Mouse (Mus musculus) midbrain, embryonic 11.5 days (tissue): ENCODE data around the gene Vstm2l. TPM values are rescaled to one million over a fixed set of nuclear protein-coding genes. Genes with fewer than 3 reads are reported as not detected.

Source experiments
- ATAC-seq: fragments of 200-750 bp; cut with Nextera tagmentation; 2 replicates; pipeline ENCODE4 v1.8.0; 2017; ENCODE audit warnings: moderate TSS enrichment, moderate library complexity; ENCODE audit not compliant: low FRiP score
- DNase-seq: peaks from one replicate; pipeline ENCODE4 v3.0.0; 2015; ENCODE audit warnings: low spot score; ENCODE audit errors: missing footprints
- H3K27ac ChIP-seq: fragments of 300-500 bp; sonication (generic); 2 replicates; pipeline ENCODE4 v1.5.1; 2014; ENCODE audit warnings: low read depth, low read length
- H3K27me3 ChIP-seq: fragments of 300-500 bp; sonication (generic); 2 replicates; pipeline ENCODE4 v1.6.1; 2014; ENCODE audit warnings: mild to moderate bottlenecking, low read length, moderate library complexity, mixed read lengths; ENCODE audit not compliant: control insufficient read depth, insufficient read depth
- H3K36me3 ChIP-seq: fragments of 300-500 bp; sonication (generic); 2 replicates; pipeline ENCODE4 v1.6.1; 2014; ENCODE audit warnings: mild to moderate bottlenecking, low read length, moderate library complexity, mixed read lengths; ENCODE audit not compliant: control insufficient read depth, insufficient read depth
- H3K4me1 ChIP-seq: fragments of 300-500 bp; sonication (generic); 2 replicates; pipeline ENCODE4 v1.6.1; 2014; ENCODE audit warnings: low read length; ENCODE audit not compliant: control insufficient read depth, insufficient read depth
- H3K4me2 ChIP-seq: fragments of 300-500 bp; sonication (generic); 2 replicates; pipeline ENCODE4 v1.6.1; 2014; ENCODE audit warnings: mild to moderate bottlenecking, moderate library complexity
- H3K4me3 ChIP-seq: fragments of 300-500 bp; sonication (generic); 2 replicates; pipeline ENCODE4 v1.5.1; 2014; ENCODE audit warnings: low read depth, low read length
- H3K9ac ChIP-seq: fragments of 300-500 bp; sonication (generic); 2 replicates; pipeline ENCODE4 v1.6.1; 2014; ENCODE audit warnings: low read length
- H3K9me3 ChIP-seq: fragments of 300-500 bp; sonication (generic); 2 replicates; pipeline ENCODE4 v1.6.1; 2016; ENCODE audit warnings: low read length; ENCODE audit not compliant: control insufficient read depth
- WGBS: fragments of 180-500 bp; shearing (Covaris S2); extraction: QIAGEN DNeasy Blood & Tissue Kit; methylation state at CpG from one replicate; pipeline ENCODE4 v1.1.7; 2014; 5-methylcytosine and 5-hydroxymethylcytosine counted together
- polyA plus RNA-seq: library from polyadenylated mRNA; unstranded; fragments of >200 nt; fragmentation: Nextera tagmentation; extraction: Ambion mirVana; gene quantifications from 2 replicates; pipeline ENCODE4 v1.2.1, GENCODE M21; 2014

Vstm2l gene
- polyA plus RNA-seq, 1 experiment from 2014 or later = 3.5 TPM

DNA sequence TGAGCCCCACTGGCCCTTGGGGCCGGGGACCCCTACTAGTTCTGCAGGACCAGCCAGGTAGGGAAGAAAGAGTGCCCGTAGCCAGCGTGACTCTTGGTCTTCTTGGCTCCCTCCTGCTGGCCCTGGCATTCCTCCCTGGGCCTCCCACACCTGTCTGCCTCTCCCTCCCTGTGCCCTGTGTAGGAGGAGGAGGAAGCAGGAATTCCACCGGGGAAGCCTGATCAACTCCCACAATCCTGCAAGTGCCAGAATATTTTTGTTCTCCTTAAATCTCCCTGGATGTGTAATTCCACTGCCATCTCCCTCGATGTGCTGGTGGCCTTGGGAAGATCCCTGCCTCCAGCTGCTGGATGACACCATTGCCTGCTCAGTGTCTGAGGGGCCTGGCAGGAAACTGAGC, 10.1 kb downstream of the Vstm2l start:
- Histone ChIP-seq H3K9me3 (no peaks in the 10 kb centered on the region), H3K4me2 (no peak overlapping the region), H3K9ac (no peak overlapping the region), H3K4me1 (no peaks in the 10 kb centered on the region; the same call in 1 of the 2 replicates), H3K27me3 (no peaks in the 10 kb centered on the region), H3K36me3 (no peaks in the 10 kb centered on the region), H3K4me3 (no peak overlapping the region), H3K27ac (no peak overlapping the region)
- ATAC-seq = no peak
- DNase-seq = no peak
- WGBS = 81% methylated on average over 5 of the region's 5 CpGs

DNA sequence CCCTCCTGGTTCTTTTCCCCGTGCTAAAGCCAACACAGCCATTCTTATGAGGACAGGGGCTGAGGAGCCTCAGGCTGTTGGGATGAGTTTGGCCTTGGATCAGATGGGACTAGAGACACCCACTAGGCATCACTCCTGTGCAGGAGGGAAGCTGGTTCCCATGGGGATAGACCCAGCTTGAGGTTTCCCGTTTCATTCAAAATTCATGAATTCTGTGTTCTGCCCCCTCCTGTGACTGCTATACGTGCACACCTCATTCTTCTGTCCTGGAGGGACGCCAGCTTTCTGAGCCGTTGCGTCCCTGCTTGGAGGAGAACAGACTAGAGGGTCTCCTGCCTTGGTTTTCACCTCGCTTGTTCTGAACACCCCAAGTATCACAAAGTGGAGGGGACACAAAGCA, 12.0 kb downstream of the Vstm2l start:
- H3K4me1 ChIP-seq = no peaks in the 10 kb centered on the region; the same call in 1 of the 2 replicates
- no peak overlapping the region for H3K4me2 ChIP-seq
- H3K27ac ChIP-seq = no peak overlapping the region
- no peaks in the 10 kb centered on the region for H3K27me3 ChIP-seq
- H3K9ac ChIP-seq = no peak overlapping the region
- DNase-seq = peak; percentile 75
- 59% methylated on average over 7 of the region's 7 CpGs for WGBS
- no peaks in the 10 kb centered on the region for H3K36me3 ChIP-seq
- H3K4me3 ChIP-seq = no peak overlapping the region
- ATAC-seq = no peak
- H3K9me3 ChIP-seq = no peaks in the 10 kb centered on the region

DNA sequence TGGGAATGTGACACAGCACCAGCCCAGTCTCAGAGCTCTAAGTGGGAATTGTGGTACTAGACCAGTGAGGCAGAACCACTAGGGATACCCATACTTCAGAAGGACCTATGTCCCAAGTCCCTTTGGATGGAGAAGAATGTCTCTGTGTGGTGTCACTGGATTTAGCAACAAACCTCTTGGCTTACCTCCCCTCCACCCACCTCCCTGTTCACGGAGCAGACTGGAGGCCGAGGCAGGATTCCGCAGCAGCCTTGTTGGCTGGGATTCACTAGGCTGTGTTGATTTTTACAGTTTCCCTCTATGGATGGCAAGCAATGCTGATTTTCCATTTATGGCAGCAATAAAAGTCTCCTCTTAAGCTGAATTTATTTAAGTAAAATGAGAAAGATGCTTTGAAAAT, 12.5 kb downstream of the Vstm2l start:
- no peaks in the 10 kb centered on the region; the same call in 1 of the 2 replicates for H3K4me1 ChIP-seq
- ATAC-seq = no peak
- 72% methylated on average over 3 of the region's 3 CpGs for WGBS
- no peak overlapping the region for H3K9ac ChIP-seq
- H3K27ac ChIP-seq = no peak overlapping the region
- H3K4me3 ChIP-seq = no peak overlapping the region
- peak; percentile 73 for DNase-seq
- no peak overlapping the region for H3K4me2 ChIP-seq
- H3K36me3 ChIP-seq = no peaks in the 10 kb centered on the region
- no peaks in the 10 kb centered on the region for H3K27me3 ChIP-seq
- no peaks in the 10 kb centered on the region for H3K9me3 ChIP-seq

DNA sequence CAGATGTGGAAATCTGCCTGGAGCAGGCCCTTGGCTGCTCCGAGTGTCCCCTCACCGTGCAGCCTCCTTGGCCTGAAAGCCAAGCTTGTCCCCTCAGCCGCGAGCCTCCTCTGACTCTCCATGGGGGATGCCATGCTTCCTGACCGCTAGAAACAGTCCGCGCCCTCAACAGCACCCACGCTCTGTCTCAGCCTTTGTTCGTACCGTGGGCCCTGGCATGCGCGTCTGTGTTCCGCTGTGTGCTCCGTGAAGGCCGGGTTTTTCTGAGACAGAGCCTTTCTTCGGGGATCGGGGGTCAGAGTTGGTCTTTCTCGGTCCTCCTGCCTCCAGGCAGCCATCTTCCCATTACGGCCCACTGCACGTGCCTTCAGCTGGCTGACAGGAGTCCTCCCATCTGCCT, 12.9 kb downstream of the Vstm2l start:
- ATAC-seq = no peak
- Histone ChIP-seq H3K4me2 (no peak overlapping the region), H3K4me3 (no peak overlapping the region), H3K4me1 (no peaks in the 10 kb centered on the region; the same call in 1 of the 2 replicates), H3K36me3 (no peaks in the 10 kb centered on the region), H3K27me3 (no peaks in the 10 kb centered on the region), H3K27ac (no peak overlapping the region), H3K9ac (no peak overlapping the region), H3K9me3 (no peaks in the 10 kb centered on the region)
- DNase-seq = no peak
- WGBS = 54% methylated on average over 20 of the region's 20 CpGs

DNA sequence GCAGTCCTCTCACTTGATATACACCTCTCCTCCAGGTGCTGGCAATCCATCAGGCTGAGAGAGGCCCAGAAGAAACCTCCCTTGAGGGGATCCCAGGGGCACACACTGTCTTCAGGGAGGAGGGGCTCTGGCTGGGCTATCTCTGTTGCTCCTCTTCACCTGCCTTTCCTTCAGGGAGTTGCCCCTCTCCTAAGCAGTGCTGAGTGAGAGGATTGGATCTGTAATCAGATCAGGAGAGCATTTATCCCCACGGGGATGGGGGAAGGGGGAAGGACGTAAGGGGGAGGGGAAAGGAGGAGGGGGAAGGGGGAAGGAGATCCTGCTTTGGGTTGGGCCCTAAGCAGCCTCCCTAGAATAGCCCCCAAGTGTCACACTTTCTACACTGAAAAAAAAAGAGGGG, 13.4 kb downstream of the Vstm2l start:
- no peaks in the 10 kb centered on the region for H3K36me3 ChIP-seq
- no peaks in the 10 kb centered on the region for H3K27me3 ChIP-seq
- H3K4me3 ChIP-seq = no peak overlapping the region
- no peaks in the 10 kb centered on the region for H3K9me3 ChIP-seq
- DNase-seq = peak; percentile 73
- 0 out of 2 replicates have a peak, but pooled peaks have one; percentile 28 for ATAC-seq
- no peak overlapping the region for H3K27ac ChIP-seq
- no peaks in the 10 kb centered on the region; the same call in 1 of the 2 replicates for H3K4me1 ChIP-seq
- WGBS = 24% methylated on average over 2 of the region's 2 CpGs
- no peak overlapping the region for H3K9ac ChIP-seq
- H3K4me2 ChIP-seq = no peak overlapping the region

DNA sequence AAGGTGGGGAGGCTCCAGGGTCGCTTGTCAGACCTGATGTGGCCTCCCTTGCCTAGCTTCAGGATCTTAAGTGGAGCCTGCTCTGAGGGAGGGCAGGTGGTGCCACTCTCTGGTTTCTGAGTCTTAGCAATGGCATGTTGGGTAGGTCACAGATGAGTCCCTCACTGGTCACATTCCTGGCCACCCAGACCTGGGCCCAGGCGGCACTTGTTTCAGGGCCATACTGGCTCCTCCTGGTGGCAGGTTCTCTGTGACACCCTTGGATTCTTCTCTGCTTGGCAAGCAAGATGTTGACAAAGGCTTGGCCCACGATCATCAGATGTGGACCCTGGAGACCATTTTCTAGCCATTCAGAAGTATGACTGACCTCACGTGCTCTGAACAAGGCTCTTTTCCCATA, 18.2 kb downstream of the Vstm2l start:
- WGBS = 72% methylated on average over 4 of the region's 4 CpGs
- Histone ChIP-seq H3K9ac (no peak overlapping the region), H3K36me3 (no peaks in the 10 kb centered on the region), H3K4me1 (no peaks in the 10 kb centered on the region; the same call in 1 of the 2 replicates), H3K9me3 (no peaks in the 10 kb centered on the region), H3K27ac (no peak overlapping the region), H3K4me2 (no peak overlapping the region), H3K4me3 (no peak overlapping the region), H3K27me3 (no peaks in the 10 kb centered on the region)
- ATAC-seq (no peak), DNase-seq (no peak)

DNA sequence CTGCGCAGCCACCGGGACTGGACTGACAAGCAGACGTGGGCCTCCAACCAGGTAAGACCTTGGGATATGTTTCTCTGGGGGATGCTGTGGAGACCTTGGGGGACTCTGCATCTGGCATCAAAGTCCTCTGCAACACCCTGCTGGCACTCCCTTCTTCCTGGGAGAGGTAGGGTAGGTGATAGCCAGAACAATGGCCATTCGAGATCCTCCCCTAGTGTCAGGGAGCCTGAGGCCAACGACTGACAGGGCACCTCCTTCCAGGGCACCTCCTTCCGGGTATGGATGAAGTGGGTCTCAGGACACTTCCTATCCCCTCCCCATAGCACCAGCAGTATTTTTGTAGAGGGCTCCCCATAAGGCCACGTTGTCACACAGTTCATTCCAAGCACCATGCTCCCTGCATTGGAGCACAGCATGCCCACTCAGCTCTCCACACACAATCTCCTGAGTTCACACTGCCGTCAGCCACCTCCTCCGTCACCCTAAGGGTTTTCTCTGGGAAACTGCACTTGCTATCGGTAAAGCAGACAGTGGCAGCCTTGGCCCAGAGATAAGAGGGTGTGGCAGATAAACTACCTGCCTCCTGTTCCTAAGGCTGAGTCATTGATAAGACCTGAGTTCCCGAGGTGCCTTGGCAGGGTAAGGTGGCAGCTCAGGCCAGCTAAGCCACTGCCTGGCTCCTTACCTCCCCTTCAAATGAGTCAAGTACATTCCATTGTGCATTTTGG, 21.2 kb downstream of the Vstm2l start:
- no peak overlapping the region for H3K27ac ChIP-seq
- H3K27me3 ChIP-seq = no peaks in the 10 kb centered on the region; the same call in 1 of the 2 replicates
- H3K4me3 ChIP-seq = no peak overlapping the region
- H3K4me1 ChIP-seq = peaks cover 2% of the 10 kb centered on the region; the same call in 1 of the 2 replicates
- H3K4me2 ChIP-seq = no peak overlapping the region
- no peak for ATAC-seq
- H3K36me3 ChIP-seq = no peaks in the 10 kb centered on the region
- DNase-seq = no peak
- WGBS = 79% methylated on average over 11 of the region's 11 CpGs
- no peaks in the 10 kb centered on the region for H3K9me3 ChIP-seq
- H3K9ac ChIP-seq = no peak overlapping the region

DNA sequence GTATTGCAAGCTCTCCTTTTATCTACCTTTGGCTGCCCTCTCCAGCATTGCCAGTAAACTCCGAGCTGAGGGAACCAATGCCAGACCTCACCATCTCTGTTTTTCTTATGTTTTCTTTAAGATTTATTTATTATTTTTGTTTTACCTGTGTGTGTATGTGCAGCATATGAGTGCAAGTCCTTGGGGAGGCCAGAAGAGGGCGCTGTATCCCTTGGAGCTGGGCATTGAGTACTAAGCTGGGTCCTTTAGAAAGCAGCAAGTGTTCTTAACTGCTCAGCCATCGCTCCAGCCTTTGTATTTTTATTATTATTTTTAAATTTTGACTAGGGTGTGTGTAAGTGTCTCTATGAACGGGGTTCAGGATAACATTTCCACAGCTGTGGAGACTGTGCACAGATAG, 22.2 kb downstream of the Vstm2l start:
- Histone ChIP-seq H3K36me3 (no peaks in the 10 kb centered on the region), H3K4me1 (peaks cover 11% of the 10 kb centered on the region), H3K9ac (no peak overlapping the region), H3K4me2 (no peak overlapping the region), H3K4me3 (no peak overlapping the region), H3K27ac (no peak overlapping the region), H3K9me3 (no peaks in the 10 kb centered on the region), H3K27me3 (peaks cover 9% of the 10 kb centered on the region)
- 81% methylated on average over 4 of the region's 4 CpGs for WGBS
- ATAC-seq = no peak
- DNase-seq = no peak

DNA sequence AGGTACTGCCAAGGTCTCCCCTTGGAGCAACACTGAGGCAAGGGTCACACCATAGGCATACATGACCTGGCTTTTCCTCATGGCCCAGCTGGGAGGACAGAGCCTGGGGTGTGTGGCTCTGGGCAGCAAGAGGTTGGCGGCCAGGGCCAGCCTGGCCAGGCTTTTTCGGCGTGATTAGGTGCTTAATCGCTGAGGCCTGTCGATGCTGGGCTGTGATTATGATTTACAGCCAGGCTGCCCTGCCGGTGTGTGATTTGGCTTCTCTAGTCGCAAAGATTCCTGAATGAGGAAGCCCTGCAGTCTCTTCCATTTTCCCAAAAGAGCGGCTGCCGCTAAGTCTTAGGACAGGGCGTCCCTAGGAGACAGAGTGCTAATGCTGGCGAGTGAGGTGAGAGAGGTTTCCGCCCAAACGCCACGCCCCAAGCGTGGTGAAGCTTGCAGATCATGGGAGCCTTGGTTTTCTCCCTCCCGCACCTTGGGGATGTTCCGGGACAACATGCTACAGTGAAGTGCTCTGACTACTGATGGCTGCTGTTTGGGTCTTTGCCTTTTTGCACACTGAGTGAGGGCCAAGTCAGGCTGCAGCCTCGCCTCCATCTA, 26.2 kb downstream of the Vstm2l start:
- H3K4me2 ChIP-seq = peak overlapping the region; percentile 22; the same call in 1 of the 2 replicates
- H3K36me3 ChIP-seq = no peaks in the 10 kb centered on the region
- 6% methylated on average over 18 of the region's 18 CpGs for WGBS
- DNase-seq (peak; percentile 87), ATAC-seq (no peak)
- peaks cover 14% of the 10 kb centered on the region for H3K27me3 ChIP-seq
- H3K9ac ChIP-seq = peak overlapping the region; percentile 9; the same call in 1 of the 2 replicates
- peaks cover 23% of the 10 kb centered on the region for H3K4me1 ChIP-seq
- H3K27ac ChIP-seq = no peak overlapping the region
- H3K9me3 ChIP-seq = no peaks in the 10 kb centered on the region
- no peak overlapping the region for H3K4me3 ChIP-seq
